Mouse (Mus musculus) cortical plate, adult 2 months (tissue): Measurements from ENCODE around the gene Rasl10a. TPM values are rescaled to one million over a fixed set of nuclear protein-coding genes. Genes with fewer than 3 reads are reported as not detected.
A peak's percentile ranks its signal among the peaks of the same experiment; 100 is the strongest.

Experiments
- H3K27ac ChIP-seq: fragments of 200-500 bp; 2 replicates; pipeline ENCODE4 v1.5.1; 2012; ENCODE audit warnings: low read length, control low read depth, inconsistent platforms; ENCODE audit not compliant: insufficient read depth
- H3K4me1 ChIP-seq: fragments of 200-500 bp; 2 replicates; pipeline ENCODE4 v1.6.1; 2011; ENCODE audit warnings: low read length; ENCODE audit not compliant: control insufficient read depth, insufficient read depth
- H3K4me3 ChIP-seq: fragments of 200-500 bp; 2 replicates; pipeline ENCODE4 v1.5.1; 2011; ENCODE audit warnings: mild to moderate bottlenecking, low read length, control low read depth; ENCODE audit not compliant: insufficient read depth
- CTCF ChIP-seq: fragments of 200-500 bp; IDR thresholded peaks from 2 replicates; pipeline ENCODE4 v1.5.1; 2011; ENCODE audit warnings: mild to moderate bottlenecking, control low read depth, low read length; ENCODE audit not compliant: insufficient read depth; ENCODE audit errors: extremely low read depth
- POLR2A ChIP-seq: fragments of 200-500 bp; IDR thresholded peaks from 2 replicates; pipeline ENCODE4 v1.6.1; 2011; ENCODE audit warnings: mild to moderate bottlenecking, low read length, control low read depth; ENCODE audit not compliant: insufficient read depth; ENCODE audit errors: extremely low read depth
- polyA plus RNA-seq: library from polyadenylated mRNA; depleted of rRNA; stranded (reverse); fragments of >200 nt; gene quantifications from 2 replicates; pipeline ENCODE4 v1.2.3, GENCODE M21; 2012

Rasl10a gene
- polyA plus RNA-seq, 1 experiment, result 83.2 TPM

DNA sequence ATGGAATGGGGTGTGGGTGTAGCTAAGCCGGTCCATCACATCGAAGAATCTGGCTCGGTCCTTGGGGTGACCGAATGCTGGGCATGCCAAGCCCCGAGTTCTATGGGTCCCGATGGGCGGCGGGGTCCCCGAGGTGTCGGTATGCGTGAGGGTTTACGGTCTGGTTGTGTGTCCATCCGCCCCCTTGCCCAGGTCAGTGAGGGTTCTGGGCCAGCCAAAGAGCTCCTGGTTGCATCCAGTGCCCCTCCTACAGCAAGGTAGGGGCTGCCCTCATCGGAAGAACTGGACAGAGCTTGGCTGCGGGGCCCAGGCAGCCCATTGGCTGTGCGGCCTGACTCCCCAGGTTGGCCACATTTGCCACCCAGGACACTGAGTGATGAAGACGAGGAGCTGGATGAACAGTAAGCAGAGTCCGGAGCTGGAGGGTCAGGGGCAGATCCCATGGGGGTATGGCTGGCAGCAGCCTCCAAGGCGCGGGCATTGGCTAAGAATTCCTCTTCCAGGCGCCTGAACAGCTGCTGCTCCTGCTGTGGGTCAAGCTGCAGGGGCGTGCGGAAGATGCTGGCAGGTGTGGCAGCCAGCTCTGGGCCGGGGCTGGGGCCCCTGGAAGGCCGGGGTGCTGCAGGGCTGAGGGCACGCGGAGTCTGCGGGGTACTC, 3.0 kb downstream of the Rasl10a start:
- H3K4me1 ChIP-seq, result no peaks in the 10 kb centered on the region; the same call in 1 of the 2 replicates
- TF ChIP-seq POLR2A, result 0 out of 2 replicates have a peak, but pooled peaks have one; percentile 12
- no peak for TF ChIP-seq CTCF
- H3K4me3 ChIP-seq, result 0 out of 2 replicates have a peak overlapping the region, but pooled peaks have one; percentile 5
- H3K27ac ChIP-seq, result peak overlapping the region; percentile 46

DNA sequence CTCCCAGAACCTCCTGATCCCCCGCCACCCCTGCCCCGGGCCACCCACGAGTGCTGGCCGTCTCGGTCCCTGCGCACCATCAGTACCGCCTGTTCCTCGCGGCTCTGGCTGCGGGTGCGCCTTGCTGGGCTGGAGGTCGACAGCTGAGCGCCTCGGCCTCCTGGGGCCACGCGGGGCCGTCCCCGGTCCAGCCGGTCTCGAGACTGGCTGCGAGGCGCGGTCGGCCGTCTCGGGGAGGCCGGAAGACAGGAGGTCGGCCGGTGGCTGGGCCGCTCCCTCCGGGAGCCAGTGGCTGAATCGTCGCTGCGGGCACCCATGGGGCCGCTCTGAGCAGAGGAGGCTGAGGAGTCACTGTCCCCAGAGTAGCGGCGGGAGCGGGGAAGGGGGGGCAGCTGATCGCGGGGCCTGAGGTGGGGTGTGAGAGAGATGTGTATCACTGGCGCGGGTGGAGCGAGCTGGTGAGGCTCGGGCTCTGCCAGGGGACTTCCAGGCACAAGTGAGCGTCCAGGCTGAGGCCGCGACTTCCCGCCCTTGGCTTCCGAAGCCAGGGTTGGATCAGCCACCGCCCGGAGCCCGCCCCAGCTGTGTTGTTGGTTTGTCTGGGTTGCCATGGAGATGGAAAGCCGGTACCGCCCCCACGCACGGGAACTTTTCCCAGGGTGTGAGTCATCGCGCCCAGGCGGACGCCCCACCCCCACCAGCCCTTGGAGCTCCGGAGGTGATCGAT, 3.6 kb downstream of the Rasl10a start:
- Histone ChIP-seq H3K4me3 (peak overlapping the region; percentile 45; the same call in 1 of the 2 replicates), H3K4me1 (no peaks in the 10 kb centered on the region; the same call in 1 of the 2 replicates), H3K27ac (peak overlapping the region; percentile 46)
- no peak for TF ChIP-seq CTCF
- no peak for TF ChIP-seq POLR2A

- peak overlapping the region; percentile 45; the same call in 1 of the 2 replicates for H3K4me3 ChIP-seq
- TF ChIP-seq POLR2A, result 0 out of 2 replicates have a peak, but pooled peaks have one; percentile 7
- no peak for TF ChIP-seq CTCF
- no peaks in the 10 kb centered on the region; the same call in 1 of the 2 replicates for H3K4me1 ChIP-seq
- 0 out of 2 replicates have a peak overlapping the region, but pooled peaks have one; percentile 4 for H3K27ac ChIP-seq
Measured at GRCm38 (mm10) chr11:5062326-5062725, 4.4 kb downstream of the Rasl10a start.

DNA sequence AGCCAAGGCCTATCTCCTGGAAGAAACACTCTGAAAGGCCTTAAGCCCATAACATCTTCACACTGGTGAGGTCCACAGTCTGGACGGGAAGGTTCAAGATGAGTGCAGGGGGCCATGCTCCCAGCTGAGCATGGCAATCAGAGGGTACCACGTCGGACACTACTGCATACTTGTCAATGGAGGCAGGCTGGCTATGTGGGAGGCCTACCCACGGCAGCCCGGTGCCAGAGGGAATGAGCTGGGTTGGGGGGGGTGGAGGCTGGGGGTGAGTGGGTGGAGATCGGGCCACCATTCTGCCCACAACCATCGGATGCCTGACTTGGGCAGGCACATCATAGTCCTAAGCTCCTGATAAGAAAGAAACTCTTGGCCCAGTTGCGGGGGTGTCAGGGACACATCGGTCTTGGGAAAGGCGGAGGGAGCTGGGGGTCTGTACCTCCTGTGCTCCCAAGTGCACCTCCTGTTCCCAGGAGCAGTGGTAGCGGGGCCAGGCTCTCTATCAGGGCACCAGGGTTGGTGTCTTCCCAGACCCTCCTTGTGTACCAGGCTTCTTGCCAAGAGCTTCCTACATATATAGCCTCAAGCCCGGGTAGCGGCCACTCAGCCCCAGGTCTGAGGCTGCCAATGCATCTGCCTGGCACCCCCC, 5.1 kb downstream of the Rasl10a start:
- Histone ChIP-seq H3K4me1 (no peaks in the 10 kb centered on the region; the same call in 1 of the 2 replicates), H3K27ac (0 out of 2 replicates have a peak overlapping the region, but pooled peaks have one; percentile 4)

GRCm38 (mm10) chr11:5063561-5064281, 5.8 kb downstream of the Rasl10a start:
- TF ChIP-seq POLR2A (no peak), CTCF (no peak)
- Histone ChIP-seq H3K27ac (peak overlapping the region; percentile 10; the same call in 1 of the 2 replicates), H3K4me1 (no peaks in the 10 kb centered on the region; the same call in 1 of the 2 replicates), H3K4me3 (peak overlapping the region; percentile 45)

More for the DNA sequence above, 5.1 kb downstream of the Rasl10a start:
- TF ChIP-seq CTCF (no peak), POLR2A (no peak)
- H3K4me3 ChIP-seq, result peak overlapping the region; percentile 45

DNA sequence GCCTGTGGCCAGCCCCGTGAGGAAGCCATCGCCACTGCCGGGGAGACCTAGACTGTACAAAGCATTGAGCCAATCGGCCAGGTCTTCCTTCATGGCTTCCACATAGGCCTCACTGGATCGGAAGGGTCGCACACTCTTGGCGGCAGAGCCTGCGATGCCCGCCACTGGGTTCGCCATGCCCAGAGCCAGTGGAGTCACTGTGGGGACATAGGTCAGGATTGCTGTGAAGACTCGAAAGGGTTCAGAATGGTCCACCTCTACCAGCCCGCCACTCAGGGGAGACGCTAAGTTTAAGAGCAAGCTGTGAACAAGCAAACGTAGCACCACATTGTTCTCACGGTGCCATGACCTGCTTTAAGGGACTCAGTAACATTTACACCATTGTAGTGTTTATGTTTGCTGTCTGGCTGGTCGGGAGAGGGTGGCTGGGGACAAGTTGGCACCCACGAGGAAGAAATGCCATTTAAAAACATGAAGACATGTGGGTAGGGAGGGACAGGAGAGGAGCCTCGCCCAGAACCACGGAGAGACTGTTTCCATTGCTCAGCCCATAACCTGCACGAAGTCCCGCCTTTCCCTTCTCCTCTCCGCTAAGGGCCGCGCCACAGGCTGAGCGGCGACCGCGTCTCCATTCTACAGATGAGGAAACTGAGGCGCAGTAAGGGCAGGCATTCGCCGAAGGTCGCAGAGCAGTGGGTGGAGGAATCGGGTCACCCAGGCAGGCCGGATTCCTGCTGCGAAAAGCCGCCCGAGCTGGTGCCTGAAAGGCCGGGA, 6.5 kb downstream of the Rasl10a start:
- peak overlapping the region; percentile 62 for H3K27ac ChIP-seq
- TF ChIP-seq POLR2A (no peak), CTCF (no peak)
- H3K4me1 ChIP-seq, result no peaks in the 10 kb centered on the region; the same call in 1 of the 2 replicates
- peak overlapping the region; percentile 45 for H3K4me3 ChIP-seq

- Histone ChIP-seq H3K4me1 (no peaks in the 10 kb centered on the region; the same call in 1 of the 2 replicates), H3K4me3 (peak within 1 kb of the TSS; percentile 45), H3K27ac (peak within 1 kb of the TSS; percentile 62)
- TF ChIP-seq POLR2A (0 out of 2 replicates have a peak, but pooled peaks have one; percentile 17), CTCF (peak; percentile 69)
Measured at GRCm38 (mm10) chr11:5065056-5065821, 7.3 kb downstream of the Rasl10a start, which contains the start of gene Gas2l1. Gene Gas2l1, minus strand, starts transcription at chr11:5065327.
